Mouse (Mus musculus) common myeloid progenitor, adult 5-6 weeks (primary cell): ENCODE results near the gene Ccser1. TPM values are rescaled to one million over a fixed set of nuclear protein-coding genes. Genes with fewer than 3 reads are reported as not detected.

ENCODE experiments used
- ATAC-seq: replicated peaks from 2 replicates; pipeline ENCODE4 v1.8.0; 2016; ENCODE audit warnings: low read depth, mild to moderate bottlenecking, moderate TSS enrichment, inconsistent platforms; ENCODE audit not compliant: poor library complexity, severe bottlenecking
- total RNA-seq: library from RNA; stranded (forward); fragments of 200-1000, 187-1606 nt; gene quantifications from 2 replicates; pipeline ENCODE4 v1.2.3, GENCODE M21; 2017

Gene Ccser1
- total RNA-seq, 1 experiment from 2014 or later = 5.2 TPM

DNA sequence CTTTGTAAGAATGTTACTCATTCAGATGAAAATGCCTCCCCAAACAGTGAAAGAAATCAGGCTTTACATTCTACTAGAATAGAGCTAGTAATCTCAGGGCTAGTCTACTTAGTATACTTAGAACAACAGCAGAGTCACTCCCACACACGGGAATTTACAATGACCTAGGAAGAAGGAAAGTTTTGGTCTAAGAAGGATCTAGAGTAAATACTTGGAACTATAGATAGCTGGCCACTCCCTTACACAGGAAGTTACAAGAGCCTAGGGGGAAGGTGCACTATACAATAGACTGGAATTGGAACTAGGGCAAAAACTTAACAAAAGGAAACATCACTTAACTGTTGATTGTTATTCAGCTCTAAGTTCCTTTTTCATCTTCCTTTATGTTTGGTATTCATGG lies 1041.7 kb downstream of the Ccser1 start:
- ATAC-seq = no peak

- ATAC-seq = no peak
These were observed 1083.8 kb downstream of the Ccser1 start for GRCm38 (mm10) chr6:62263899-62264298.

DNA sequence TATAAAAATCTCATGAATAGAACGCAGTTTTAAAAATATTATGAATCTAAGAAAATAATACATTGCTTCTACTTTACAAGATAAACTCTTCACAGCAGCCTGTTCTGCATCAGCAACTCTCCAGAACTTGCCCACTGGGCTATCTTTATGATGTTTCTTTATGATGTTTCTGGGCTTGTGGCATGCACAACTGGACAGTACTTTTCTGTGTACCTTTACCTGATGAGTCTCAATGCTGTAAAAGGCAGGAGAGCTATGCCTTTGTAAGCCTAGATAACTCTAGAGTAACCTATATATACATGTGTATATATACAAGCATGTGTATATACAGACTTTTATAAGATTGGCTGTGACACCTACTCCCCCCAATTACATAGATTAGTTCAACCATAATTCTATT lies 1084.4 kb downstream of the Ccser1 start:
- ATAC-seq = no peak

DNA sequence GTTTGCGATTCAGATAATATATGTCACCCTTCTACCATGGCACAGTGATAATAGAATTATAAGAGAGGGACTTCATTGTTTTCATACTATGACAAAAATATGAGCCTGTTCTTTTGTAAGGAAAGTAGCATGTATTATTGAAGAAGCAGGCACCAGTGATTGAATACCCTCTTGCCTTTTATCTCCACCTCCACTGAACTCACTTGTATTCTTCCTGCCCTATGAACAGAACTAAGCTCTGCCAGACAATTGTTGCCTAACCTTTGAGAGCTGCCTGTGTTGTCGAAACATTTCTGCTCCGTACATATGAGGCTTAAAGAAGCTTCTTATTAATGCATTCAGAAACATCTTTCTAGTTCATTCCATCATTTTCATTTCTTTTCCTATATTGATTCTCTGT lies 1101.1 kb downstream of the Ccser1 start:
- ATAC-seq = no peak

- ATAC-seq = no peak
These were observed 1121.6 kb downstream of the Ccser1 start for GRCm38 (mm10) chr6:62301576-62302312.

GRCm38 (mm10) chr6:62318627-62319026 lies 1138.5 kb downstream of the Ccser1 start:
- ATAC-seq = no peak

- ATAC-seq = no peak
These were observed 1160.2 kb downstream of the Ccser1 start for GRCm38 (mm10) chr6:62340319-62340718.

GRCm38 (mm10) chr6:62367802-62368201 lies 1187.7 kb downstream of the Ccser1 start:
- no peak for ATAC-seq
